Mouse (Mus musculus): ENCODE data around the gene Socs7. TPM values are rescaled to one million over a fixed set of nuclear protein-coding genes. Genes with fewer than 3 reads are reported as not detected.
A peak's percentile ranks its signal among the peaks of the same experiment; 100 is the strongest.

Gene Socs7
- polyA plus RNA-seq, 1 experiment from 2014 or later, result 10.6 TPM

DNA sequence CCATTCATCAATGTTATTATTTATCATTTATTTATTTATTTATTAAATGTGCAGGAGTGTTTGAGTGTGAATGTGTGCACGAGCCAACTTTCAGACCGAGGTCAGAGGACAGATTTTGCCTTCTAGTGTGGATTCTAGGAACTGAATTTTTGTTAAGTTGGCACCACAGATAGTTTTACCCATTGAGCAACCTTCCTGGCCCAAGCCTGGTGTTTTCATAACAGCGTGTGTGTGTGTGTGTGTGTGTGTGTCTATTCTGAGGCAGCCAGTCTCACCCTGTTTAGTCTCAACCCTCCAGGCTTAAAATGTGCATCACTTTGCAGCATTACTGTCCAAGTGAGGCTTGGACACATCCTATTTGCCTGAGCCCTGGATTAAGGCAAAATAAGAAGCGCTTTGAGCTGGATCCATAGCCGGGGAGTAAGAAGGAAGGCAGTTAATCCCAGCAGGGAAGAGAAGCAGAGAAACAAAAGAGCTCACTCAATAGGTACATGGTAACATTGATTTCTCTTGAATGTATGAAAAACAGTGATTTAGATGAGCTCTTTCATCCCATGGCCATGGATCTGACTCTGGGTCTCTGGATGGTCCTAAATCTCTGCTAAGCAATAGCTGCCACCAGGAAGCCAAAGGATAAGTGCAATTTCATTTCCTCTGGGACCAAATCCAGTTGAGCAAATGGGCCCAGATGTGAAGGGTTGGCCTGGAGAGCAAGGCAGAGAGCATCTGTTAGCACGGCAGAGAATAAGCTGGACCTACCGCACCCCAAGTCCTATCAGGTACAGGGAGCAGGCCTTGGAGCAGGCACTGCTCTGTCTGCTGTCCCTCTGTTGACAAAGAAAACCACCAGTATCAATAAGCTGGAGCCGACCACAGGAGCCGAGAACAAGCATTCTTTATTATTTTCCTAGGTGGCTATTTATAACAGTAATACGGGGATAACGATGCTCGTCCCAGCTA lies 30.8 kb upstream of the Socs7 start:
- Histone ChIP-seq H3K36me3 (peaks cover 20% of the 10 kb centered on the region), H3K4me1 (no peaks in the 10 kb centered on the region), H3K4me3 (no peak overlapping the region), H3K27ac (replicated peaks) (no peak overlapping the region), H3K27me3 (no peaks in the 10 kb centered on the region), H3K9me3 (no peaks in the 10 kb centered on the region), H3K4me2 (replicated peaks) (no peak overlapping the region), H3K9ac (replicated peaks) (no peak overlapping the region)
- WGBS, result 56% methylated on average over 12 of the region's 12 CpGs
- ATAC-seq (replicated peaks), result no peak

DNA sequence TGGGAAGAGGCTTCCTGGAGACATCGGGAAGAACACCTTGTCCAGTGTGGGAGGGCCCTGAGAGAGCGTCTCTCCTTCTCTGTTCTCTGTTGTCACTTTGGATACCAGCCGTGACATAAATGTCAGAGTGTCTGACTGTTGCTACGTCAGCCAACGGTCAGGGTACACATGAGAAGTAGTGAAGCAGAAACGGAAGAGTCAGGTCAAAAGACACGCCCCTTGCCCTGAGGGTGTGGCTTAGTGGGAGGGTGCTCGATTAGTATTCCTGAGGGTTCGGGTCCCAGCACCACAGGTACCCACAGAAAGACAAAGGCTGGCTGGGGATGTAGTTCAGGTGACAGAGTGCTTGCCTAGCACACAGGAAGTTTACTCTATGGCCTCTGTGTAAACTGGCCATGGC lies 29.3 kb upstream of the Socs7 start:
- Histone ChIP-seq H3K9ac (replicated peaks) (no peak overlapping the region), H3K9me3 (no peaks in the 10 kb centered on the region), H3K27ac (replicated peaks) (no peak overlapping the region), H3K4me3 (no peak overlapping the region), H3K27me3 (no peaks in the 10 kb centered on the region), H3K4me1 (no peaks in the 10 kb centered on the region), H3K36me3 (peaks cover 15% of the 10 kb centered on the region), H3K4me2 (replicated peaks) (no peak overlapping the region)
- 61% methylated on average over 9 of the region's 9 CpGs for WGBS
- no peak for ATAC-seq (replicated peaks)

DNA sequence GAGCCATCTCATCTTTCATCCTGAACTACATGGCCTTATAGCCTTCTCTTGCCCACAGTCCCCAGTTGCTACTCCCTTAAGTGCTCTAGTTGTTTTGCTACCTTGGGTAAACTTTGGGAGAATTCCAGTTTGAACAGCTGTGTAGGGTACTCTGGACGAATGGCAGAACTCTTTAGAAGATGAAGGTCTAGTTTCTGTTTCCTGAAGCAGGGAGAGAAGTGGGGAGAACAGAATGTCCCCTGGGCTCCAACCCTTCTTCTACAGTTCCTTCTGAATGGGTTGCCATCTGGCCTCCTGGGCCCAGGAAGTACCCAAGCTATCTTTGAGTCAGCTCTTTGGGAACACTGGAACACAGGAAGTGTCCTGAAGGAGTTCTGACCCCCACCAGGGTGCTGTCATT lies 28.5 kb upstream of the Socs7 start:
- H3K4me1 ChIP-seq, result peaks cover 7% of the 10 kb centered on the region
- H3K36me3 ChIP-seq, result peaks cover 13% of the 10 kb centered on the region
- H3K27me3 ChIP-seq, result no peaks in the 10 kb centered on the region
- H3K9ac ChIP-seq (replicated peaks), result no peak overlapping the region
- H3K4me2 ChIP-seq (replicated peaks), result no peak overlapping the region
- 73% methylated on average over 1 of the region's 1 CpGs for WGBS
- no peak overlapping the region for H3K27ac ChIP-seq (replicated peaks)
- H3K9me3 ChIP-seq, result no peaks in the 10 kb centered on the region
- no peak overlapping the region for H3K4me3 ChIP-seq
- ATAC-seq (replicated peaks), result no peak

DNA sequence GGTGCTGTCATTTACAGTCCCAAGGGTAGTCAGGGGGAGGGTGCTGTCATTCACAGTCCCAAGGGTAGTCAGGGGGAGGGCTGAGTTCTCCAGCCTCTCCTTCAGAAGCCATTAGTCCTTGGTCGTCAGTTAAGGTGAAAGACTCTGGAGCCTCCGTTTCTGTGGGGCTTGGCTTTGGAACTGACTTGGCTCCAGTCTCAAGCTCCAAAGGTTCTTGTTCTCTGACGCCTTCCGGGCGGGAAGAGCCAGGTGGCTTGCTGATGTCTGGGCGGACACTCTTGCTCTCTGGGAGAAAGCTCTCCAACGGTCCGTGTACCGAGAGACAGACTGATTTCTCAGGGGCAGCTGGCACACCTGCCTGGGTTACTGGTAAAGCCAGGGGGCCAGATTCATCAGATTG lies 28.0 kb upstream of the Socs7 start:
- Histone ChIP-seq H3K4me1 (peaks cover 10% of the 10 kb centered on the region), H3K4me2 (replicated peaks) (no peak overlapping the region), H3K27ac (replicated peaks) (no peak overlapping the region), H3K9me3 (no peaks in the 10 kb centered on the region), H3K9ac (replicated peaks) (no peak overlapping the region), H3K27me3 (no peaks in the 10 kb centered on the region), H3K4me3 (no peak overlapping the region), H3K36me3 (peaks cover 8% of the 10 kb centered on the region; the same call in 1 of the 2 replicates)
- 71% methylated on average over 9 of the region's 9 CpGs for WGBS
- ATAC-seq (replicated peaks), result no peak

DNA sequence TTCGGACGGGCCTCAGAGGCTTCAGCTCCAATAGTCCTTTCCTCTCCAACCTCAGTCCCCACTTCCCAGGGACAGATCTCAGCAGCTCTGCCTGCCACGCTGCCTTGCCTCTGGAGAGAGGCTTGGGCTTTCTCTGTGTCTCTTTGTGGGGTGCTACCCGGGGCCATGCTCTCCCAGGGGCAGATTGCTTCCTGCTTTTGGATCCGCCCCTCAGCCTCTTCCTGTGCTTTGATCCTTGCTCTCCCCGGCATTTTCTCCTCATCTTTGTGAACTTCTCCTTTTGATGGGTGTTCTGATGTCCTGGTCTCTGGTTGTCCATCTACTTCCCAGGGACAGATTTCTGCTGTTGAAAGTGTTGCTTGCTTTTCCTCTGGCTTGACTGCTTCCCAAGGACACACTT lies 26.1 kb upstream of the Socs7 start:
- no peak overlapping the region for H3K9ac ChIP-seq (replicated peaks)
- 59% methylated on average over 6 of the region's 6 CpGs for WGBS
- no peaks in the 10 kb centered on the region for H3K9me3 ChIP-seq
- no peak for ATAC-seq (replicated peaks)
- no peak overlapping the region for H3K4me2 ChIP-seq (replicated peaks)
- H3K27ac ChIP-seq (replicated peaks), result no peak overlapping the region
- H3K4me3 ChIP-seq, result no peak overlapping the region
- H3K36me3 ChIP-seq, result no peaks in the 10 kb centered on the region
- peaks cover 10% of the 10 kb centered on the region for H3K4me1 ChIP-seq
- no peaks in the 10 kb centered on the region for H3K27me3 ChIP-seq

DNA sequence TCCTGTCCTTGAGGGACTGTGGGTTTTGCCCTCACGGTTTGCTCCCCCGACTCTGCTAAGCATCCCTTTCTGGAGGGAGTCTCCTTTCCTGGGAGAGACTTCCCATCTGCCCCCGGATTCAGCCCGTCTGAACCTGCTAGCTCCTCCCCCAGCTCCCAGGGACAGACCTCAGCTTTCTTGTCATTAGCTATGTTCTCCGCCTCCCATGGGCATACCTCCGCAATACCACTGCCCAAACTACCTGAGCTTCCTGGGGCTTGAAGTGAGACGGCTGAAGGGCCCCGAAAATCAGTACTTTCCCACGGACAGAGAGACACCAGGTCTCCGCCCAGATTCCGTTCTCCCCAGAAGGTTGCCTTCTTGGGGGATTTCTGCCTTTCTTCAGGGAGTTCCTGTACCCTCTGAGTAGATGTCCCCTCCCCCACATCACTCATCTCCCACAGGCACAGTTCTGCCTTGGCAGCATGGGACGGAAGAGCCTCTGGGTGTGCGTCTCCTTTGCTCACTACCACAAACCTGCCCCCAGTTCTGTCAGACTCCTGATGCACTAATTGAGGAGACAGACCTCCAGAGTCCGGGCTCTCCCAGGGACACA lies 25.5 kb upstream of the Socs7 start:
- ATAC-seq (replicated peaks), result no peak
- Histone ChIP-seq H3K27ac (replicated peaks) (no peak overlapping the region), H3K4me3 (no peak overlapping the region), H3K4me2 (replicated peaks) (no peak overlapping the region), H3K9ac (replicated peaks) (no peak overlapping the region), H3K27me3 (no peaks in the 10 kb centered on the region), H3K9me3 (no peaks in the 10 kb centered on the region), H3K4me1 (peaks cover 10% of the 10 kb centered on the region), H3K36me3 (no peaks in the 10 kb centered on the region)
- 75% methylated on average over 14 of the region's 14 CpGs for WGBS

DNA sequence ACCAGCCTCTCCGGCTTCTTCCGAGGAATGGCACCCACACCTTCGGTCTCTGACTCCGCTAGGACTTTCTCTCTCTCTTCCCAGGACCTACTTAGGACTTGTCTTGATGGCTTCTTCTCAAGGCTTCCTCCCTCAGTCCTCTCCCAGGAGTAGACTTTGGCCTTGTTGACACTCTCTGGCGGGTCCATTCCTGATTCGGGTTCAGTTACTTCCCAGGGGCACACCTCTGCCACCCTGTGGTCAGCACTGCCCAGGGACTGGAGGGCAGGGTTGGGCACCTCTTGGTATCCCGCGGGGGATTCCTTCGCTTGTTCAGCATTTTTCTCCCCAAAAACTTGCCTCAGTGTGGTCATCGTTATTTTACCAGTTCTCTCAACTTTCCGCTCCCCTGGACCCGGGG lies 25.0 kb upstream of the Socs7 start:
- H3K4me1 ChIP-seq, result peaks cover 10% of the 10 kb centered on the region
- H3K9me3 ChIP-seq, result no peaks in the 10 kb centered on the region
- H3K27ac ChIP-seq (replicated peaks), result no peak overlapping the region
- H3K4me3 ChIP-seq, result no peak overlapping the region
- no peak overlapping the region for H3K4me2 ChIP-seq (replicated peaks)
- 90% methylated on average over 12 of the region's 12 CpGs for WGBS
- H3K27me3 ChIP-seq, result no peaks in the 10 kb centered on the region
- no peak overlapping the region for H3K9ac ChIP-seq (replicated peaks)
- no peak for ATAC-seq (replicated peaks)
- no peaks in the 10 kb centered on the region for H3K36me3 ChIP-seq

DNA sequence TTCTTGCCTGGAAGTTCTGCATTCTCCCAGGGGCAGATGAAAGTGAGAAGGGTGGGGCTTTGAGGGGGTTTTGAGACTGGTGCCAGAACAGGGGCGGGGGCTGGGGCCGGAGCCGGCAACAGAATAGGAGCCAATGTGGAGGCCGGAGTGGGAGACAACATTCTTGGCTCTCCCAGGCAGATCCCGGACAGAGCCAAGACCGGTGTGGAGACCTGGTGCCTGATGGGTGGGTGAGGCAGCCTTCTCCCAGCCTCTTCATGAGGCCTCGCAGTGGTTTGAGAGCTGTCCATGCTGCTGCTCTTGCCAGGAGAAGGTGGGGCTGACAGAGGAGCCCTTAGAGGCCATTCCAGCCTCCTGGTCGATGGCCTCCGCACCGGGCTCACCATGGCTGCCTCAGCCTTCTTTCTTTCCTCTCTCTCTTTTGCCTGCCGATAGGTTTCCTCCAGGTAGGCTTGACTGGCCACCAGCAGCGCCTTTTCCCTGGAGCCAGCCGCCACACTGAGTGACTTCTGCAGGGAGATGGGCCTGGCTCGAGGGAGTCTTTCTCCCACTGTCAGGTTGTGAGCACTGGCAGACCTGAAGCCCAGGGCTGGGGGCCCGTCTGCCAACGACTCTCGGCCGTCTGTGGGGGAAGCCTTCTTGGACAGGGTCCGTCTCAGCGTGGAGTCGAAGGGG lies 23.9 kb upstream of the Socs7 start:
- peak overlapping the region; percentile 45; the same call in 1 of the 2 replicates for H3K27ac ChIP-seq (replicated peaks)
- no peak; the same call in 1 of the 2 replicates for ATAC-seq (replicated peaks)
- peak overlapping the region; percentile 5; the same call in 1 of the 2 replicates for H3K4me3 ChIP-seq
- no peaks in the 10 kb centered on the region for H3K27me3 ChIP-seq
- peak overlapping the region; percentile 29 for H3K4me2 ChIP-seq (replicated peaks)
- H3K9ac ChIP-seq (replicated peaks), result peak overlapping the region; percentile 25; the same call in 1 of the 2 replicates
- no peaks in the 10 kb centered on the region for H3K9me3 ChIP-seq
- peaks cover 10% of the 10 kb centered on the region for H3K4me1 ChIP-seq
- H3K36me3 ChIP-seq, result no peaks in the 10 kb centered on the region
- 42% methylated on average over 21 of the region's 21 CpGs for WGBS

DNA sequence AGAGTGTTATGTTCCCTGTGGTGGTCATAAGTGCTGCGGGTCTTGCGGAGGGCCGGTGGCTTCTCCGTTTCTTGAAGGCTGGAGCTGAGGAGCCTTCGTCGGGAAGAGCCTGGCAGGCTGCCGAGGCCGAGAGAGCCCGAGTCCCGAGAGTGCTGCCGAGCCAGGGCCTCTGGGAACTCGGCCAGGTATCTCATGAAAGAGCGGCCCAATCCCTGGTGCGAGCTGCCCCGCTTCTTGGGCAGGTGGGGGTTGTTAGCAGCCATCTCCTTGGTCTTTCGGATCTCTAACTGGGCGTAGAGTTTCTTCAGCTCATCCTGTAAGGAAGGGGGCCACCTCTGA lies 23.4 kb upstream of the Socs7 start:
- H3K27me3 ChIP-seq, result no peaks in the 10 kb centered on the region
- WGBS, result 26% methylated on average over 17 of the region's 17 CpGs
- ATAC-seq (replicated peaks), result no peak
- peaks cover 14% of the 10 kb centered on the region for H3K4me1 ChIP-seq
- peak overlapping the region; percentile 29 for H3K4me2 ChIP-seq (replicated peaks)
- peak overlapping the region; percentile 45; the same call in 1 of the 2 replicates for H3K27ac ChIP-seq (replicated peaks)
- H3K4me3 ChIP-seq, result peak overlapping the region; percentile 5; the same call in 1 of the 2 replicates
- peak overlapping the region; percentile 25; the same call in 1 of the 2 replicates for H3K9ac ChIP-seq (replicated peaks)
- no peaks in the 10 kb centered on the region for H3K9me3 ChIP-seq
- no peaks in the 10 kb centered on the region for H3K36me3 ChIP-seq

DNA sequence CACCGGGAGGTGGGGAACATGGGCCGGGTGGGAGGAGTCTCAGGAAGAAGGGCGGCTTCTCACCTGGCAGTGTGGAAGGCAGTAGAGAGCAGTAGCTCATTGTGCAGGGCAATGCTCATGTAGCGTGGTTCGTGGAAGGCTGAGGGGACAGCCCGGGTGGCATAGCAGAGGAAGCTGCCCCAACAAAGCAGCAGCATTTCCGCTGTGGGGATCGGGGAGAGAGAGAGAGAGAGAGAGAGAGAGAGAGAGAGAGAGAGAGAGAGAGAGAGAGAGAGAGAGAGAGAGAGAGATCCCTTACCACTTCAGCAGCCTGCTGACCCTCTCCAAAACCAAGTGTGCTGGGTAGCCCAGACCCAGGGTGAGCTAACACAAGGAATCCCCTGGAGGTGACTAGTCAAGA lies 19.2 kb upstream of the Socs7 start:
- Histone ChIP-seq H3K4me1 (peaks cover 14% of the 10 kb centered on the region), H3K9ac (replicated peaks) (no peak overlapping the region), H3K4me3 (no peak overlapping the region), H3K27me3 (no peaks in the 10 kb centered on the region), H3K27ac (replicated peaks) (no peak overlapping the region), H3K4me2 (replicated peaks) (no peak overlapping the region), H3K9me3 (no peaks in the 10 kb centered on the region), H3K36me3 (no peaks in the 10 kb centered on the region)
- no peak for ATAC-seq (replicated peaks)
- 41% methylated on average over 8 of the region's 8 CpGs for WGBS

DNA sequence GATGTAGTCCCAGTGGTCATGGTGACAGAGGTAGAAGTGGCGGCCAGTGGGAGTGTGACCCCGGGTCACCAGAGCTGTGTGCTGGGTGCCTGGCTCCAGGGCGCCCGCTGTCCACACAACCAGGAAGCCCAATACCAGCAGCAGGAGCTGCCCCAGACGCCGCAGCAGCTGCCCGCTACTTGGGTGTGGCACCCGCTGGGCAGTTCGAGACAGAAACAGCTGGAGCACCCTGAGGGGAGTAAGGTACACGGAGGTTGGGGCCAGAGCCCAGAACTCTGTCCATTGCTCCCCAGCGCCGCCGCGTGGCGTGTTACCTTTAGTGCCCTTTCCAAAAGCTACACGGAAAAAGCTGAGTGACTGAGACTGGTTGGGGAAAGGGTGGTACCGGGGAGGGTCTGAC lies 18.7 kb upstream of the Socs7 start:
- H3K4me2 ChIP-seq (replicated peaks), result no peak overlapping the region
- H3K27me3 ChIP-seq, result no peaks in the 10 kb centered on the region
- no peaks in the 10 kb centered on the region for H3K9me3 ChIP-seq
- WGBS, result 33% methylated on average over 17 of the region's 17 CpGs
- no peak overlapping the region for H3K27ac ChIP-seq (replicated peaks)
- H3K9ac ChIP-seq (replicated peaks), result no peak overlapping the region
- no peak overlapping the region for H3K4me3 ChIP-seq
- H3K36me3 ChIP-seq, result no peaks in the 10 kb centered on the region
- peaks cover 9% of the 10 kb centered on the region for H3K4me1 ChIP-seq
- no peak for ATAC-seq (replicated peaks)

DNA sequence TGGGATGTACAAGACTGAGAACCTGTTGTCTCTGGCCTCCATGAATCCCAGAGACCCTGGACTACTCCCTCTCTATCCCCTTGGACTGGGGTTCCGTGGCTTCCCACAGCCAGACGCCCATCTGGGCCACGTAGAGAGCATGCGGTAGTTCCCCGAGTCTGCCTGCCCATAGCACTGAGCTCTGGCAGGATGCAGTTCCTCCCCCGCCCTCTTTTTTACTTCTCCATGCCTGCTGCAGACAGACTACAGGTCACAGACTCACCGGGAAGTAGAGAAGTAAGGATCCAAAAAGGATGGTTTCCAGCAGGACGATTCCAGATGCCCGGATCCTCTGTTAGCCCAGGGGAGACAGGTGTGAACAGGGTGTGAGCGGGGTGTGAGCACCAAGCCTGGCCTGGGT lies 16.9 kb upstream of the Socs7 start:
- H3K4me3 ChIP-seq, result no peak overlapping the region
- H3K4me1 ChIP-seq, result peaks cover 15% of the 10 kb centered on the region
- H3K9ac ChIP-seq (replicated peaks), result no peak overlapping the region
- no peak overlapping the region for H3K27ac ChIP-seq (replicated peaks)
- no peaks in the 10 kb centered on the region for H3K36me3 ChIP-seq
- H3K9me3 ChIP-seq, result no peaks in the 10 kb centered on the region
- no peak for ATAC-seq (replicated peaks)
- no peak overlapping the region for H3K4me2 ChIP-seq (replicated peaks)
- 88% methylated on average over 10 of the region's 10 CpGs for WGBS
- H3K27me3 ChIP-seq, result no peaks in the 10 kb centered on the region
